Comparison of ENCODE assay signal across 18 mouse cellular contexts in genomic region chr1:90349611-90350010, GRCm38 (mm10).
DNase-seq lines count a peak whose midpoint lies in the region; ATAC-seq and TF ChIP-seq lines count a peak whose summit lies in the region.
"Had no signal": no experiment of that assay in that cellular context is flagged by ENCODE, and none has a peak within 500 bp of the region (broad histone marks: within the 10 kb centered on the region; RNA-seq: fewer than 3 reads in every experiment).

No protein-coding gene starts in this region.

- TF ChIP-seq POLR2A in lung, adult 2 months (IDR thresholded peaks at IDR 0.05; ENCODE audit: borderline replicate concordance, extremely low read depth, low read depth, low read length) = no peak

- no peaks in the 10 kb centered on the region for H3K27me3 ChIP-seq in forebrain, embryonic 15.5 days
- no peaks in the 10 kb centered on the region for H3K27me3 ChIP-seq in forebrain, embryonic 11.5 days (ENCODE audit: control insufficient read depth, insufficient read depth, low read length)
- H3K27me3 ChIP-seq in limb, embryonic 13.5 days = peaks cover 3% of the 10 kb centered on the region; the same call in 1 of the 2 replicates
- H3K27me3 ChIP-seq in limb, embryonic 10.5 days (ENCODE audit: low read depth, poor library complexity, severe bottlenecking) = peaks cover 18% of the 10 kb centered on the region; the same call in 1 of the 2 replicates
- H3K27me3 ChIP-seq in embryonic facial prominence, embryonic 14.5 days (replicated peaks; ENCODE audit: control insufficient read depth, insufficient read depth, low read length) = no peaks in the 10 kb centered on the region
- H3K27me3 ChIP-seq: hindbrain, embryonic 15.5 days; neural tube, embryonic 15.5 days had no signal

- 31% methylated on average over 6 of the region's 6 CpGs for WGBS in forebrain, embryonic 15.5 days
- 48% methylated on average over 6 of the region's 6 CpGs for WGBS in forebrain, embryonic 11.5 days
- WGBS in limb, embryonic 13.5 days = 18% methylated on average over 6 of the region's 6 CpGs
- 33% methylated on average over 6 of the region's 6 CpGs for WGBS in limb, embryonic 10.5 days
- WGBS in embryonic facial prominence, embryonic 14.5 days = 26% methylated on average over 6 of the region's 6 CpGs
- 64% methylated on average over 6 of the region's 6 CpGs for WGBS in lung, adult 2 months

- intact Hi-C loops in gastrocnemius, adult 2 months (cut with DNase I) = no loop called here

- no peaks in the 10 kb centered on the region for H3K9me3 ChIP-seq in forebrain, embryonic 15.5 days
- H3K9me3 ChIP-seq in forebrain, embryonic 11.5 days (ENCODE audit: control insufficient read depth, low read length) = no peaks in the 10 kb centered on the region
- H3K9me3 ChIP-seq in limb, embryonic 13.5 days = no peaks in the 10 kb centered on the region
- no peaks in the 10 kb centered on the region for H3K9me3 ChIP-seq in limb, embryonic 10.5 days (replicated peaks)
- no peaks in the 10 kb centered on the region for H3K9me3 ChIP-seq in embryonic facial prominence, embryonic 14.5 days (ENCODE audit: control insufficient read depth, low read length)
- H3K9me3 ChIP-seq: embryonic facial prominence, embryonic 12.5 days; heart, embryonic 15.5 days; hindbrain, embryonic 15.5 days; neural tube, embryonic 15.5 days had no signal

- H3K27ac ChIP-seq in forebrain, embryonic 15.5 days (replicated peaks) = peak overlapping the region; percentile 67; the same call in 1 of the 2 replicates
- H3K27ac ChIP-seq in forebrain, embryonic 11.5 days (ENCODE audit: low read depth, low read length) = no peak overlapping the region
- H3K27ac ChIP-seq in limb, embryonic 13.5 days = no peak overlapping the region
- no peak overlapping the region for H3K27ac ChIP-seq in limb, embryonic 10.5 days
- H3K27ac ChIP-seq in embryonic facial prominence, embryonic 14.5 days (replicated peaks; ENCODE audit: low read depth, low read length) = no peak overlapping the region
- H3K27ac ChIP-seq in gastrocnemius, adult 2 months = no peak overlapping the region
- H3K27ac ChIP-seq: embryonic facial prominence, embryonic 12.5 days; heart, embryonic 15.5 days; hindbrain, embryonic 15.5 days; neural tube, embryonic 15.5 days; stomach, postnatal 0 days had no signal

- H3K36me3 ChIP-seq in forebrain, embryonic 15.5 days = no peaks in the 10 kb centered on the region
- no peaks in the 10 kb centered on the region for H3K36me3 ChIP-seq in forebrain, embryonic 11.5 days (ENCODE audit: control insufficient read depth, insufficient read depth, low read length)
- H3K36me3 ChIP-seq in limb, embryonic 13.5 days = no peaks in the 10 kb centered on the region
- H3K36me3 ChIP-seq in limb, embryonic 10.5 days = no peaks in the 10 kb centered on the region
- no peaks in the 10 kb centered on the region for H3K36me3 ChIP-seq in embryonic facial prominence, embryonic 14.5 days (ENCODE audit: control insufficient read depth, insufficient read depth, low read length)
- H3K36me3 ChIP-seq: embryonic facial prominence, embryonic 12.5 days; heart, embryonic 15.5 days; hindbrain, embryonic 15.5 days; neural tube, embryonic 15.5 days had no signal

- H3K4me3 ChIP-seq in forebrain, embryonic 15.5 days = no peak overlapping the region
- no peak overlapping the region for H3K4me3 ChIP-seq in forebrain, embryonic 11.5 days (ENCODE audit: low read depth, low read length)
- no peak overlapping the region for H3K4me3 ChIP-seq in limb, embryonic 13.5 days
- H3K4me3 ChIP-seq in limb, embryonic 10.5 days = no peak overlapping the region
- no peak overlapping the region for H3K4me3 ChIP-seq in embryonic facial prominence, embryonic 14.5 days (ENCODE audit: low read depth, low read length)
- H3K4me3 ChIP-seq in gastrocnemius, adult 2 months = no peak overlapping the region
- H3K4me3 ChIP-seq in lung, adult 2 months (replicated peaks; ENCODE audit: extremely low read depth, low read depth, low read length) = no peak overlapping the region
- H3K4me3 ChIP-seq: embryonic facial prominence, embryonic 12.5 days; heart, embryonic 15.5 days; hindbrain, embryonic 15.5 days; neural tube, embryonic 15.5 days had no signal

- TF ChIP-seq CTCF in gastrocnemius, adult 2 months (IDR thresholded peaks at IDR 0.05) = no peak
- TF ChIP-seq CTCF in lung, adult 2 months (IDR thresholded peaks at IDR 0.05; ENCODE audit: insufficient read depth, low read length) = no peak

- H3K4me2 ChIP-seq in forebrain, embryonic 15.5 days (replicated peaks) = no peak overlapping the region
- no peak overlapping the region for H3K4me2 ChIP-seq in forebrain, embryonic 11.5 days (ENCODE audit: low read depth, low read length, severe bottlenecking)
- H3K4me2 ChIP-seq in limb, embryonic 13.5 days (replicated peaks) = no peak overlapping the region
- H3K4me2 ChIP-seq in embryonic facial prominence, embryonic 14.5 days (ENCODE audit: low read depth, low read length) = no peak overlapping the region
- H3K4me2 ChIP-seq: embryonic facial prominence, embryonic 12.5 days; heart, embryonic 15.5 days; hindbrain, embryonic 15.5 days; neural tube, embryonic 15.5 days had no signal

- peaks cover 16% of the 10 kb centered on the region for H3K4me1 ChIP-seq in forebrain, embryonic 15.5 days
- H3K4me1 ChIP-seq in forebrain, embryonic 11.5 days (replicated peaks; ENCODE audit: control insufficient read depth, insufficient read depth, low read length) = no peaks in the 10 kb centered on the region; the same call in 1 of the 2 replicates
- H3K4me1 ChIP-seq in limb, embryonic 13.5 days = peaks cover 42% of the 10 kb centered on the region
- H3K4me1 ChIP-seq in limb, embryonic 10.5 days = peaks cover 35% of the 10 kb centered on the region
- peaks cover 23% of the 10 kb centered on the region for H3K4me1 ChIP-seq in embryonic facial prominence, embryonic 14.5 days (ENCODE audit: control insufficient read depth, insufficient read depth, low read length)
- H3K4me1 ChIP-seq in lung, adult 2 months (ENCODE audit: control insufficient read depth, insufficient read depth, low read length) = no peaks in the 10 kb centered on the region
- H3K4me1 ChIP-seq: hindbrain, embryonic 15.5 days had no signal

- H3K9ac ChIP-seq in forebrain, embryonic 15.5 days (replicated peaks) = no peak overlapping the region
- H3K9ac ChIP-seq in forebrain, embryonic 11.5 days (ENCODE audit: low read length) = no peak overlapping the region
- no peak overlapping the region for H3K9ac ChIP-seq in limb, embryonic 13.5 days
- H3K9ac ChIP-seq in embryonic facial prominence, embryonic 14.5 days (ENCODE audit: low read depth, low read length) = no peak overlapping the region
- H3K9ac ChIP-seq: embryonic facial prominence, embryonic 12.5 days; heart, embryonic 15.5 days; hindbrain, embryonic 15.5 days; liver, postnatal 0 days; neural tube, embryonic 15.5 days had no signal

- no peak for DNase-seq in forebrain, embryonic 11.5 days (ENCODE audit: low spot score)
- no peak for DNase-seq in limb, embryonic 10.5 days (ENCODE audit: low spot score)
- peak; percentile 71 for DNase-seq in cerebellum, adult 11-12 months
- peak; percentile 69 for DNase-seq in embryonic facial prominence, embryonic 14.5 days (ENCODE audit: low spot score)
- no peak for DNase-seq in gastrocnemius, adult 2 months
- DNase-seq in lung, adult 2 months = no peak
- DNase-seq: B cell, adult 2 months; kidney, adult 18-20 months; kidney, postnatal 4 days; liver, postnatal 0 days; retina, postnatal 1 day had no signal

- ATAC-seq in forebrain, embryonic 15.5 days (replicated peaks) = peak; percentile 76; the same call in 1 of the 2 replicates
- ATAC-seq in forebrain, embryonic 11.5 days (replicated peaks; ENCODE audit: low FRiP score) = no peak
- peak; percentile 48; the same call in 1 of the 2 replicates for ATAC-seq in limb, embryonic 13.5 days (ENCODE audit: low FRiP score, low read depth)
- ATAC-seq in embryonic facial prominence, embryonic 14.5 days (ENCODE audit: low read depth) = no peak
- ATAC-seq: liver, postnatal 0 days had no signal

Comparison
In these comparisons a context has a peak if more than half of its experiments do, and no peak if none do; other contexts are left out.
1. ATAC-seq: peak in forebrain, embryonic 15.5 days (single experiment) and limb, embryonic 13.5 days (single experiment); none in forebrain, embryonic 11.5 days (single experiment) and embryonic facial prominence, embryonic 14.5 days (single experiment).
2. DNase-seq: peak in cerebellum, adult 11-12 months (single experiment) and embryonic facial prominence, embryonic 14.5 days (single experiment); none in forebrain, embryonic 11.5 days (single experiment), limb, embryonic 10.5 days (single experiment), gastrocnemius, adult 2 months (single experiment) and lung, adult 2 months (single experiment).